9 mouse cellular contexts compared by ENCODE assay signal in genomic region chr12:31896986-31897385, GRCm38 (mm10). TPM values are rescaled to one million over a fixed set of nuclear protein-coding genes. Genes with fewer than 3 reads are reported as not detected.
DNase-seq lines count a peak whose midpoint lies in the region; ATAC-seq lines count a peak whose summit lies in the region.
"Had no signal": no experiment of that assay in that cellular context is flagged by ENCODE, and none has a peak within 500 bp of the region (broad histone marks: within the 10 kb centered on the region; RNA-seq: fewer than 3 reads in every experiment).

No protein-coding gene starts in this region.

- H3K36me3 ChIP-seq in intestine, embryonic 14.5 days (ENCODE audit: control insufficient read depth, insufficient read depth, low read length), result peaks cover 3% of the 10 kb centered on the region; the same call in 1 of the 2 replicates
- H3K36me3 ChIP-seq in intestine, embryonic 16.5 days (ENCODE audit: control insufficient read depth, insufficient read depth, low read length), result no peaks in the 10 kb centered on the region
- no peaks in the 10 kb centered on the region for H3K36me3 ChIP-seq in hindbrain, embryonic 11.5 days (ENCODE audit: control insufficient read depth, insufficient read depth, low read length)
- H3K36me3 ChIP-seq in neural tube, embryonic 14.5 days (ENCODE audit: control insufficient read depth, insufficient read depth, low read length), result no peaks in the 10 kb centered on the region
- H3K36me3 ChIP-seq: lung, embryonic 15.5 days had no signal

- no peak overlapping the region for H3K9ac ChIP-seq in intestine, embryonic 14.5 days (ENCODE audit: low read length)
- H3K9ac ChIP-seq in intestine, embryonic 16.5 days (ENCODE audit: low read depth, low read length), result no peak overlapping the region
- no peak overlapping the region for H3K9ac ChIP-seq in hindbrain, embryonic 11.5 days (ENCODE audit: low read depth, low read length)
- no peak overlapping the region for H3K9ac ChIP-seq in neural tube, embryonic 14.5 days (replicated peaks; ENCODE audit: low read depth, low read length)
- H3K9ac ChIP-seq: lung, embryonic 15.5 days had no signal

- no peak overlapping the region for H3K4me3 ChIP-seq in intestine, embryonic 14.5 days (ENCODE audit: low read depth, low read length)
- H3K4me3 ChIP-seq in intestine, embryonic 16.5 days (ENCODE audit: low read length), result no peak overlapping the region
- H3K4me3 ChIP-seq in hindbrain, embryonic 11.5 days (ENCODE audit: low read depth, low read length), result no peak overlapping the region
- H3K4me3 ChIP-seq in neural tube, embryonic 14.5 days (ENCODE audit: low read depth, low read length), result no peak overlapping the region
- H3K4me3 ChIP-seq: lung, embryonic 15.5 days had no signal

- peak; percentile 50 for DNase-seq in intestine, embryonic 14.5 days (ENCODE audit: low spot score)
- peak; percentile 96 for DNase-seq in cerebellum, adult 9-10 months
- DNase-seq in hindbrain, embryonic 11.5 days (ENCODE audit: low spot score), result no peak
- no peak for DNase-seq in ovary, postnatal 14 days (ENCODE audit: low spot score)
- no peak for DNase-seq in gastrocnemius, adult 18-20 months (ENCODE audit: low spot score)
- DNase-seq in kidney, adult 8-10 months, result no peak

- H3K9me3 ChIP-seq in intestine, embryonic 14.5 days (ENCODE audit: control insufficient read depth, low read length), result no peaks in the 10 kb centered on the region
- no peaks in the 10 kb centered on the region for H3K9me3 ChIP-seq in intestine, embryonic 16.5 days (ENCODE audit: control insufficient read depth, low read length)
- no peaks in the 10 kb centered on the region for H3K9me3 ChIP-seq in hindbrain, embryonic 11.5 days (ENCODE audit: control insufficient read depth, low read length)
- no peaks in the 10 kb centered on the region for H3K9me3 ChIP-seq in neural tube, embryonic 14.5 days (ENCODE audit: control insufficient read depth, low read length)
- H3K9me3 ChIP-seq: lung, embryonic 15.5 days had no signal

- ATAC-seq in intestine, embryonic 14.5 days (replicated peaks; ENCODE audit: low FRiP score, low TSS enrichment, low read depth), result no peak
- ATAC-seq in intestine, embryonic 16.5 days, result no peak
- ATAC-seq in hindbrain, embryonic 11.5 days (ENCODE audit: low FRiP score), result peak; percentile 52
- peak; percentile 63; the same call in 1 of the 2 replicates for ATAC-seq in neural tube, embryonic 14.5 days (ENCODE audit: low read depth)

- WGBS in intestine, embryonic 14.5 days, result 59% methylated on average over 8 of the region's 8 CpGs
- WGBS in intestine, embryonic 16.5 days, result 55% methylated on average over 8 of the region's 8 CpGs
- 33% methylated on average over 8 of the region's 8 CpGs for WGBS in hindbrain, embryonic 11.5 days
- 16% methylated on average over 8 of the region's 8 CpGs for WGBS in neural tube, embryonic 14.5 days

- H3K27ac ChIP-seq in intestine, embryonic 14.5 days (ENCODE audit: low read depth), result no peak overlapping the region
- H3K27ac ChIP-seq in intestine, embryonic 16.5 days (ENCODE audit: low read length), result no peak overlapping the region
- 0 out of 2 replicates have a peak overlapping the region, but pooled peaks have one; percentile 33 for H3K27ac ChIP-seq in hindbrain, embryonic 11.5 days (ENCODE audit: low read depth, low read length)
- H3K27ac ChIP-seq in neural tube, embryonic 14.5 days (ENCODE audit: low read depth, low read length), result no peak overlapping the region
- H3K27ac ChIP-seq: lung, embryonic 15.5 days had no signal

- no peak overlapping the region for H3K4me2 ChIP-seq in intestine, embryonic 14.5 days (ENCODE audit: low read length)
- no peak overlapping the region for H3K4me2 ChIP-seq in intestine, embryonic 16.5 days (ENCODE audit: low read depth, low read length)
- no peak overlapping the region for H3K4me2 ChIP-seq in hindbrain, embryonic 11.5 days (replicated peaks; ENCODE audit: low read depth, low read length)
- H3K4me2 ChIP-seq in neural tube, embryonic 14.5 days (ENCODE audit: low read depth, low read length), result no peak overlapping the region
- H3K4me2 ChIP-seq: lung, embryonic 15.5 days had no signal

- no peaks in the 10 kb centered on the region for H3K27me3 ChIP-seq in intestine, embryonic 14.5 days (replicated peaks; ENCODE audit: control insufficient read depth, insufficient read depth, low read length)
- no peaks in the 10 kb centered on the region for H3K27me3 ChIP-seq in intestine, embryonic 16.5 days (replicated peaks; ENCODE audit: control insufficient read depth, insufficient read depth, low read length)
- no peaks in the 10 kb centered on the region for H3K27me3 ChIP-seq in hindbrain, embryonic 11.5 days (ENCODE audit: control insufficient read depth, insufficient read depth, low read length)
- no peaks in the 10 kb centered on the region for H3K27me3 ChIP-seq in neural tube, embryonic 14.5 days (ENCODE audit: control insufficient read depth, insufficient read depth, low read length)
- H3K27me3 ChIP-seq: lung, embryonic 15.5 days had no signal

- peaks cover 4% of the 10 kb centered on the region; the same call in 1 of the 2 replicates for H3K4me1 ChIP-seq in intestine, embryonic 14.5 days (replicated peaks; ENCODE audit: control insufficient read depth, insufficient read depth, low read length)
- no peaks in the 10 kb centered on the region for H3K4me1 ChIP-seq in intestine, embryonic 16.5 days (ENCODE audit: control insufficient read depth, insufficient read depth, low read length)
- no peaks in the 10 kb centered on the region for H3K4me1 ChIP-seq in hindbrain, embryonic 11.5 days (replicated peaks; ENCODE audit: control insufficient read depth, insufficient read depth, low read length)
- H3K4me1 ChIP-seq in neural tube, embryonic 14.5 days (ENCODE audit: control insufficient read depth, insufficient read depth, low read length), result peaks cover 12% of the 10 kb centered on the region

RNA-seq across cellular contexts. Expression of gene Hbp1, which starts 53.3 kb away (rescaled TPM):
- 111 and 112 TPM in 2 replicates for polyA plus RNA-seq in intestine, embryonic 14.5 days (2014; fragmentation: Nextera tagmentation; extraction: Ambion mirVana)
- 82.1 and 82.8 TPM in 2 replicates for polyA plus RNA-seq in intestine, embryonic 16.5 days (2015; fragmentation: Nextera tagmentation; extraction: Ambion mirVana)
- 102 and 104 TPM in 2 replicates for polyA plus RNA-seq in hindbrain, embryonic 11.5 days (2014; fragmentation: Nextera tagmentation; extraction: Ambion mirVana)
- polyA plus RNA-seq in neural tube, embryonic 14.5 days (2014; fragmentation: Nextera tagmentation; extraction: Ambion mirVana), result 47.4 and 58.2 TPM in 2 replicates
- 10 to 100 TPM; 61.8 to 77.7 TPM for total RNA-seq in gastrocnemius, adult 18-20 months (2021)

Comparison
In these comparisons a context has a peak if more than half of its experiments do, and no peak if none do; other contexts are left out.
1. ATAC-seq: peak in hindbrain, embryonic 11.5 days (single experiment) and neural tube, embryonic 14.5 days (single experiment); none in intestine, embryonic 14.5 days (single experiment) and intestine, embryonic 16.5 days (single experiment).
2. DNase-seq: peak in intestine, embryonic 14.5 days (single experiment) and cerebellum, adult 9-10 months (single experiment); none in hindbrain, embryonic 11.5 days (single experiment), ovary, postnatal 14 days (single experiment), gastrocnemius, adult 18-20 months (single experiment) and kidney, adult 8-10 months (0 of 2).